Mouse (Mus musculus) hindbrain, postnatal 0 days (tissue): ENCODE measurements around the gene Tsnax. TPM values are rescaled to one million over a fixed set of nuclear protein-coding genes. Genes with fewer than 3 reads are reported as not detected.

Experiments used
- ATAC-seq: fragments of 200-750 bp; cut with Nextera tagmentation; 2 replicates; pipeline ENCODE4 v1.8.0; 2017; ENCODE audit warnings: mild to moderate bottlenecking, moderate TSS enrichment, moderate library complexity
- DNase-seq: peaks from one replicate; pipeline ENCODE4 v3.0.0-alpha.2; 2015; ENCODE audit warnings: low spot score
- H3K27ac ChIP-seq: fragments of 300-500 bp; sonication (generic); 2 replicates; pipeline ENCODE4 v1.5.1; 2014; ENCODE audit warnings: mild to moderate bottlenecking
- H3K27me3 ChIP-seq: fragments of 300-500 bp; sonication (generic); 2 replicates; pipeline ENCODE4 v1.6.1; 2014; ENCODE audit warnings: low read length, mixed read lengths; ENCODE audit not compliant: insufficient read depth
- H3K36me3 ChIP-seq: fragments of 300-500 bp; sonication (generic); 2 replicates; pipeline ENCODE4 v1.6.1; 2014; ENCODE audit warnings: low read length, mixed read lengths; ENCODE audit not compliant: insufficient read depth
- H3K4me1 ChIP-seq: fragments of 300-500 bp; sonication (generic); 2 replicates; pipeline ENCODE4 v1.6.1; 2014; ENCODE audit warnings: antibody characterized with exemption, low read length, mixed read lengths; ENCODE audit not compliant: insufficient read depth
- H3K4me2 ChIP-seq: fragments of 300-500 bp; sonication (generic); 2 replicates; pipeline ENCODE4 v1.6.1; 2014; ENCODE audit warnings: low read depth, mild to moderate bottlenecking, low read length, moderate library complexity, mixed read lengths
- H3K4me3 ChIP-seq: fragments of 300-500 bp; sonication (generic); 2 replicates; pipeline ENCODE4 v1.5.1; 2014; ENCODE audit warnings: low read length
- H3K9ac ChIP-seq: fragments of 300-500 bp; sonication (generic); replicated peaks from 2 replicates; pipeline ENCODE4 v1.6.1; 2014; ENCODE audit warnings: mild to moderate bottlenecking, low read length, moderate library complexity, mixed read lengths
- H3K9me3 ChIP-seq: fragments of 300-500 bp; sonication (generic); 2 replicates; pipeline ENCODE4 v1.6.1; 2016; ENCODE audit warnings: low read length, mixed read lengths
- CTCF ChIP-seq: IDR thresholded peaks from 2 replicates; pipeline ENCODE4 v1.5.1; 2016; ENCODE audit warnings: antibody characterized with exemption, control low read depth, low read depth
- WGBS: fragments of 180-500 bp; shearing (Covaris S2); extraction: QIAGEN DNeasy Blood & Tissue Kit; methylation state at CpG from one replicate; pipeline ENCODE4 v1.1.7; 2014; 5-methylcytosine and 5-hydroxymethylcytosine counted together
- polyA plus RNA-seq: library from polyadenylated mRNA; unstranded; fragments of >200 nt; fragmentation: Nextera tagmentation; extraction: Ambion mirVana; gene quantifications from 2 replicates; pipeline ENCODE4 v1.2.1, GENCODE M21; 2015
- total RNA-seq: library from RNA; depleted of rRNA; stranded (reverse); fragments of >200 nt; gene quantifications from 2 replicates; pipeline ENCODE4 v1.2.3, GENCODE M21; 2014

Gene Tsnax
- total and polyA plus RNA-seq, 2 experiments from 2014 or later = 89.5 to 176 TPM

- no peaks in the 10 kb centered on the region for H3K9me3 ChIP-seq
- no peak for TF ChIP-seq CTCF
- no peak overlapping the region for H3K9ac ChIP-seq
- peaks cover 38% of the 10 kb centered on the region for H3K36me3 ChIP-seq
- H3K27ac ChIP-seq = no peak overlapping the region
- H3K4me3 ChIP-seq = no peak overlapping the region
- no peaks in the 10 kb centered on the region for H3K27me3 ChIP-seq
- ATAC-seq = no peak
- H3K4me2 ChIP-seq = no peak overlapping the region
- H3K4me1 ChIP-seq = no peaks in the 10 kb centered on the region
- WGBS = 90% methylated on average over 8 of the region's 8 CpGs
- no peak for DNase-seq
These were observed 11.3 kb downstream of the Tsnax start for GRCm38 (mm10) chr8:125024085-125024484.

GRCm38 (mm10) chr8:125027211-125027610 is 14.4 kb downstream of the Tsnax start:
- H3K27me3 ChIP-seq = no peaks in the 10 kb centered on the region
- DNase-seq (peak; percentile 52), ATAC-seq (no peak)
- 23% methylated on average over 3 of the region's 3 CpGs for WGBS
- no peak overlapping the region for H3K9ac ChIP-seq
- H3K9me3 ChIP-seq = no peaks in the 10 kb centered on the region
- H3K36me3 ChIP-seq = peaks cover 61% of the 10 kb centered on the region
- H3K4me2 ChIP-seq = no peak overlapping the region
- TF ChIP-seq CTCF = no peak
- no peaks in the 10 kb centered on the region for H3K4me1 ChIP-seq
- no peak overlapping the region for H3K4me3 ChIP-seq
- H3K27ac ChIP-seq = peak overlapping the region; percentile 41; the same call in 1 of the 2 replicates

GRCm38 (mm10) chr8:125028841-125029240 is 16.0 kb downstream of the Tsnax start:
- H3K4me1 ChIP-seq = no peaks in the 10 kb centered on the region
- no peak overlapping the region for H3K9ac ChIP-seq
- H3K9me3 ChIP-seq = no peaks in the 10 kb centered on the region
- no peak overlapping the region for H3K27ac ChIP-seq
- H3K4me2 ChIP-seq = no peak overlapping the region
- WGBS = 89% methylated on average over 5 of the region's 5 CpGs
- ATAC-seq (no peak), DNase-seq (no peak)
- no peak overlapping the region for H3K4me3 ChIP-seq
- peaks cover 59% of the 10 kb centered on the region for H3K36me3 ChIP-seq
- H3K27me3 ChIP-seq = no peaks in the 10 kb centered on the region
- TF ChIP-seq CTCF = no peak

GRCm38 (mm10) chr8:125031276-125031675 is 18.5 kb downstream of the Tsnax start:
- DNase-seq (no peak), ATAC-seq (no peak)
- no peak for TF ChIP-seq CTCF
- Histone ChIP-seq H3K9ac (no peak overlapping the region), H3K36me3 (peaks cover 39% of the 10 kb centered on the region), H3K4me2 (no peak overlapping the region), H3K4me1 (no peaks in the 10 kb centered on the region), H3K9me3 (no peaks in the 10 kb centered on the region), H3K27ac (no peak overlapping the region), H3K4me3 (no peak overlapping the region), H3K27me3 (no peaks in the 10 kb centered on the region)
- WGBS = 83% methylated on average over 5 of the region's 5 CpGs

GRCm38 (mm10) chr8:125034669-125035068 is 21.9 kb downstream of the Tsnax start:
- Histone ChIP-seq H3K9ac (no peak overlapping the region), H3K27me3 (no peaks in the 10 kb centered on the region), H3K9me3 (no peaks in the 10 kb centered on the region), H3K36me3 (peaks cover 20% of the 10 kb centered on the region), H3K4me1 (no peaks in the 10 kb centered on the region), H3K4me3 (no peak overlapping the region), H3K27ac (peak overlapping the region; percentile 57), H3K4me2 (no peak overlapping the region)
- DNase-seq = peak; percentile 86
- WGBS = 18% methylated on average over 8 of the region's 8 CpGs
- ATAC-seq = peak; percentile 91
- TF ChIP-seq CTCF = peak; percentile 88

- H3K4me3 ChIP-seq = no peak overlapping the region
- H3K36me3 ChIP-seq = peaks cover 2% of the 10 kb centered on the region; the same call in 1 of the 2 replicates
- H3K4me1 ChIP-seq = no peaks in the 10 kb centered on the region
- H3K27ac ChIP-seq = no peak overlapping the region
- DNase-seq (no peak), ATAC-seq (no peak)
- no peak overlapping the region for H3K4me2 ChIP-seq
- no peaks in the 10 kb centered on the region for H3K27me3 ChIP-seq
- H3K9me3 ChIP-seq = no peaks in the 10 kb centered on the region
- 77% methylated on average over 7 of the region's 7 CpGs for WGBS
- no peak overlapping the region for H3K9ac ChIP-seq
- no peak for TF ChIP-seq CTCF
These were observed 24.3 kb downstream of the Tsnax start for GRCm38 (mm10) chr8:125037081-125037480.

- no peak for TF ChIP-seq CTCF
These were observed 25.9 kb downstream of the Tsnax start for GRCm38 (mm10) chr8:125038731-125039130.

More at GRCm38 (mm10) chr8:125038731-125039130, 25.9 kb downstream of the Tsnax start:
- DNase-seq (no peak), ATAC-seq (no peak)
- WGBS = 85% methylated on average over 15 of the region's 15 CpGs
- no peak overlapping the region for H3K27ac ChIP-seq
- no peak overlapping the region for H3K9ac ChIP-seq
- no peaks in the 10 kb centered on the region for H3K4me1 ChIP-seq
- no peak overlapping the region for H3K4me2 ChIP-seq
- H3K9me3 ChIP-seq = no peaks in the 10 kb centered on the region
- no peaks in the 10 kb centered on the region; the same call in 1 of the 2 replicates for H3K36me3 ChIP-seq
- H3K4me3 ChIP-seq = no peak overlapping the region
- no peaks in the 10 kb centered on the region for H3K27me3 ChIP-seq
